Comparison of ENCODE assay signal across 8 mouse cellular contexts in the genomic region with DNA sequence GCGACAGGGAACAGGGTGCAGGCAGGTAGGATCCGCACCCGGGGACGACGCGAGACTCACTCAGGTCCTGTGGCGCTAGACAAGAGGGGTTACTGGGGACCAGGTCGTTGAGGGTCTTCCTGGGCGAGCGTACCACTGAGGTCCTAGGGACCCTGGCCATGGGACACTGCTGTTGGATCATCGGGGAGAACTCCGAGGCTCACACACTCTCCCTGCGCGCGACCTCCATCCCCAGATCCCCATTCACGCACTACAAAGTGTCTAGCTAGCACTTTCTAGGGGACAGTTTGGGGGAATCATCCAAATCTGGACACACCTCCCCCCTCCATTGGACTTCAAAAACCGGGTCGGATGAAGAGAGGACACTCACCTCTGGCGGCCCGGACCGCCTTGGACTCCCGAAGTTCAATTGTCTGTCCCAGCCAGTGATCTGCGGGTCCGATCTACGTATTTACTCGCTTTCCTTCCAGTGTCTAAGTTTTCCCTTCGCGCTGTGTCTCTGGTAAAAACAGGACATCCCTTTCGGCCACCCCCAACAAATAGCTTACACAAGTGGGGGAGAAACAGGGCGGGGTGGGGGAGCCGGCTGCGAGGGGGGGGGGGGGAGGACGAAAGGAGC. TPM values are rescaled to one million over a fixed set of nuclear protein-coding genes. Genes with fewer than 3 reads are reported as not detected.
DNase-seq lines count a peak whose midpoint lies in the region; ATAC-seq lines count a peak whose summit lies in the region.

No protein-coding gene starts in this region.

- H3K9ac ChIP-seq in neural tube, embryonic 14.5 days (replicated peaks; ENCODE audit: low read depth, low read length), result peak overlapping the region; percentile 44

- H3K27ac ChIP-seq in limb, embryonic 10.5 days, result peak overlapping the region; percentile 95
- H3K27ac ChIP-seq in neural tube, embryonic 14.5 days (ENCODE audit: low read depth, low read length), result no peak overlapping the region

- under 1% methylated on average over 31 of the region's 33 CpGs for WGBS in limb, embryonic 10.5 days
- WGBS in neural tube, embryonic 14.5 days, result under 1% methylated on average over 32 of the region's 33 CpGs

- H3K36me3 ChIP-seq in limb, embryonic 10.5 days, result no peaks in the 10 kb centered on the region
- H3K36me3 ChIP-seq in neural tube, embryonic 14.5 days (ENCODE audit: control insufficient read depth, insufficient read depth, low read length), result no peaks in the 10 kb centered on the region

- H3K27me3 ChIP-seq in limb, embryonic 10.5 days (ENCODE audit: low read depth, poor library complexity, severe bottlenecking), result peaks cover 24% of the 10 kb centered on the region
- H3K27me3 ChIP-seq in neural tube, embryonic 14.5 days (ENCODE audit: control insufficient read depth, insufficient read depth, low read length), result peaks cover 10% of the 10 kb centered on the region; the same call in 1 of the 2 replicates

- ATAC-seq in neural tube, embryonic 14.5 days (ENCODE audit: low read depth), result peak; percentile 50; the same call in 1 of the 2 replicates

- H3K4me1 ChIP-seq in limb, embryonic 10.5 days, result peaks cover 31% of the 10 kb centered on the region
- H3K4me1 ChIP-seq in neural tube, embryonic 14.5 days (ENCODE audit: control insufficient read depth, insufficient read depth, low read length), result peaks cover 12% of the 10 kb centered on the region

- peak overlapping the region; percentile 80 for H3K4me3 ChIP-seq in limb, embryonic 10.5 days
- H3K4me3 ChIP-seq in neural tube, embryonic 14.5 days (ENCODE audit: low read depth, low read length), result peak overlapping the region; percentile 45

- H3K4me2 ChIP-seq in neural tube, embryonic 14.5 days (ENCODE audit: low read depth, low read length), result peak overlapping the region; percentile 89

- DNase-seq in cerebellum, postnatal 10 days, result peak; percentile 20 to 32
- no peak for DNase-seq in cerebellum, adult 9-10 months
- peak; percentile 63 for DNase-seq in retina, embryonic 14.5 days (ENCODE audit: low spot score)
- no peak for DNase-seq in retina, postnatal 1 day
- peak; percentile 29 for DNase-seq in gastrocnemius, postnatal 25 days
- peak; percentile 80 for DNase-seq in limb, embryonic 10.5 days (ENCODE audit: low spot score)
- DNase-seq in urinary bladder, postnatal 14 days (ENCODE audit: low spot score), result no peak

- H3K9me3 ChIP-seq in limb, embryonic 10.5 days (replicated peaks), result no peaks in the 10 kb centered on the region
- H3K9me3 ChIP-seq in neural tube, embryonic 14.5 days (ENCODE audit: control insufficient read depth, low read length), result no peaks in the 10 kb centered on the region

RNA-seq across cellular contexts. Expression of a gene that starts 1.1 kb away (rescaled TPM):
- 10 to 100 TPM; 25.6 to 27.9 TPM for total RNA-seq in gastrocnemius, postnatal 25 days (2021)
- polyA plus RNA-seq in limb, embryonic 10.5 days (2016; fragmentation: Nextera tagmentation; extraction: Ambion mirVana), result 5.0 and 8.5 TPM in 2 replicates
- 0.21 and 0.44 TPM in 2 replicates for polyA plus RNA-seq in neural tube, embryonic 14.5 days (2014; fragmentation: Nextera tagmentation; extraction: Ambion mirVana)

Comparison
In these comparisons a context has a peak if more than half of its experiments do, and no peak if none do; other contexts are left out.
1. DNase-seq: peak in cerebellum, postnatal 10 days (2 of 2), retina, embryonic 14.5 days (single experiment), gastrocnemius, postnatal 25 days (single experiment) and limb, embryonic 10.5 days (single experiment); none in cerebellum, adult 9-10 months (single experiment), retina, postnatal 1 day (single experiment) and urinary bladder, postnatal 14 days (single experiment).